Mouse (Mus musculus) spleen, adult 2 months (tissue): ENCODE measurements around the gene Aldob.

Experiments used
- CTCF ChIP-seq: fragments of 200-500 bp; IDR thresholded peaks from 2 replicates; pipeline ENCODE4 v1.5.1; 2011; ENCODE audit warnings: mild to moderate bottlenecking, inconsistent platforms; ENCODE audit not compliant: insufficient read depth, insufficient read length, insufficient replicate concordance; ENCODE audit errors: extremely low read depth
- POLR2A ChIP-seq: fragments of 200-500 bp; IDR thresholded peaks from 2 replicates; pipeline ENCODE4 v1.6.1; 2011; ENCODE audit warnings: low read depth, low read length, inconsistent platforms

DNA sequence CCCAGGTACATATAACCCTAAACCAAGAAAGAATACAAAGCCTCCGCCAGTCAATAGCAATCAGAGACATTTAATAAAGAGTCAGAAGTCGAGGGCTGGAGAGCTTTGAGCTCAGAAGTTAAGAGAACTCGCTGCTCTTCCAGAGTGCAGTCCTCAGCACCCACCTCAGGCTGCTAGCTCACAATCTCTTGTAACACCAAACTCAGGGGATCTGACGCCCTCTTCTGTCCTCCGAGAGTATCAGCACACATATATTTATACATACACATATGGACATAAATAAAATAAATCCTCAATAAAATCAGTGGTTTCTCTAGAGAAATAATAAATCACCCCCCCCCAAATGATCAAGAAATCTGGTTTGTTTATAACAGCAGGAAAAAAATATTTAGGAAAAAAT, 29.9 kb downstream of the Aldob start:
- no peak for TF ChIP-seq POLR2A
- TF ChIP-seq CTCF: no peak
